Mouse (Mus musculus) layer of hippocampus, adult 9-11 months (tissue): ENCODE measurements around the gene B3galt5.

ENCODE experiments used
- DNase-seq: peaks from one replicate; pipeline ENCODE4 v3.0.0; 2022

The B3galt5 gene

GRCm38 (mm10) chr16:96235366-96235970 is at the start of gene B3galt5:
B3galt5 (plus strand) TSS chr16:96235801.
- DNase-seq, result no peak

DNA sequence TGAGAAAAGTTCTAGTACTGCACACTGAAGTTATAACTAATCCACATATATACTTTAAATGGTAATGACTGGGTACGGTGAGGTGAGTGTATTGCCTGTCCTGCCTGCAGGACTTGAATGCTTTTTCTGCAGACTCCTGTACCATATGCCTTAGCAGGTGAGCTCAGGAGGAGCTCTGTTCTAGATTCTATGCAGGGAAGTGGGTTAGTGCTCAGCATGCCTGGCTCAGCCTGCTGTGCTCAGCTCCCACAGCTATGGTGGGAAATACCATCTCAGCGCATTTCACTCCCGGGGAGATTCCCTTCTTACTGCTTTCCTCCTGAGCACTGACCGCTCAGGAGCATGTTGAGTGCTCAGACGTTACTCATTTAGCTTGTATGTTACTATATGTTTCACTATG is 48.0 kb upstream of the B3galt5 start:
- no peak for DNase-seq

- peak; percentile 99 for DNase-seq
Measured at GRCm38 (mm10) chr16:96191531-96192506, 43.8 kb upstream of the B3galt5 start, which contains the start of gene Lca5l. Lca5l (minus strand) TSS chr16:96192271.

- DNase-seq, result no peak
Measured at GRCm38 (mm10) chr16:96199913-96200701, 35.5 kb upstream of the B3galt5 start, which contains the start of gene Sh3bgr. Sh3bgr (plus strand) TSS chr16:96200450.

DNA sequence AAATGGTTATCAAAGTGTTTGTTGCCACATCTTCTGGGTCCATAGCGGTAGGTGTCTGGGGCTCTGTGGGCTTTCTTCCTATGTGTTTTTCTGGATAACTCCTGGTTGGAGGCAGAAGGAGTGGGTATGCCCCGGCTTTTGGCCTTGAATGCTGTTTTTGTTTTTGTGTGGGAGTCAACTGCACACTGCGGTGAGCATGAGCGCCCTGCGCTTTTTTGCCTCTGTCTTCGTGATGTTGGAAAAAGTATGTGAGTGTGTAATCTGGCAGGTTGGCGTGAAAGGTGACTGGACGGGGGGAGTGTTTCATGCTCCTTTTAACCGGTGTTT is 34.9 kb upstream of the B3galt5 start:
- no peak for DNase-seq

DNA sequence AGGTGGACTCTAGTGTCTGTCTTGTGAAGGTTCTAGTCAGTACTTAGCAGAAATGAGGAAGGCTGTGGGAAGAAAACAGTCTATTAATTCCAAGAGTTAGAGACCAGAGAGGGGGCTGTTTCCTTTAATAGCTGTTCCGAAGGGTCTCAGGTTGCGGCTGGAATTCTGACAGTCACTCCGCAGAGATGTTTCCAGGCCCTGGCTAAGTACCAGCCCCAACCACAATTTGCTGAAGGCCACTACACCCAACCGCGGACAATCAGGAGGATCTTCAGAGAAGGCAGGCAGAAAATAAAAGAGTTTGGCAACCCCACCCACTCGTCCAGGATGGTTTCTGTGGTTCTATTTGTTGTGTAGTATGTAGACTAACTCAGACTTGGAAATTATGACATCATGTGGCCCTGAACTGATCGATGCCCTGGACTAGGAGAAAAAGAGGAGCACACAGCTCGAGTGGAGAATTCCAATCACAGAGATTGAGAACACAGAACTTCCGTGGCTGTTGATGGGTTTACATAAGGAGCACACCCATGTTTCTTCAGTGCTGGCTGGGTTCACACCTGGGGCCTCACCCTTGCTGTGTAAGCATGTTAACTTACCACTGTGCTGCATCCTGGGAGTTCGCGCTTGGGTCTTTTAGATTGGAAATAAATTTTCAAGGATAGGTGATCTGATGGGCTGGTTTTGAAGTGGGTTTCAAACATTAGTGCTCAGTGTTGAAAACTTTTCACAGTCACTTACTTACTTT is 33.9 kb upstream of the B3galt5 start:
- no peak for DNase-seq

GRCm38 (mm10) chr16:96209789-96210188 is 25.8 kb upstream of the B3galt5 start:
- peak; percentile 50 for DNase-seq

DNA sequence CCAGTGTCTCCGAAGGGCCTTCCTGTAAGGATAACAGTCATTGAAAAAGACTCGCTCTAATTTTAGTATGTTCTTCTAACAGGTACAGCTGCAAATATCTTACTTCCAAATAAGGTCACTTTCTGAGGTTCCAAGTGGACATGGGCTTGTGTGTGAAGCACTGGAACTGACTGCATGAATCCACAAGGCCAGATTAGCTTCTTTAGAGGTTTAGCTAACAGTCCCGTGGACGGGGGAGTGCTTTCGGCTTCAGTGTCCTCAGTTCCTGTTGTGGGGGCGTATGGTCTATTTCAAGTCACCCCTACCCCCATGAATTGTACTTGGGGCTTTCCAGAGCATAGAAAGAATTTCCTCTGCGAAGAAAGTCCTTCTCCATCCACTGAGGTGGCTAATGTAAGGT is 24.7 kb upstream of the B3galt5 start:
- no peak for DNase-seq

DNA sequence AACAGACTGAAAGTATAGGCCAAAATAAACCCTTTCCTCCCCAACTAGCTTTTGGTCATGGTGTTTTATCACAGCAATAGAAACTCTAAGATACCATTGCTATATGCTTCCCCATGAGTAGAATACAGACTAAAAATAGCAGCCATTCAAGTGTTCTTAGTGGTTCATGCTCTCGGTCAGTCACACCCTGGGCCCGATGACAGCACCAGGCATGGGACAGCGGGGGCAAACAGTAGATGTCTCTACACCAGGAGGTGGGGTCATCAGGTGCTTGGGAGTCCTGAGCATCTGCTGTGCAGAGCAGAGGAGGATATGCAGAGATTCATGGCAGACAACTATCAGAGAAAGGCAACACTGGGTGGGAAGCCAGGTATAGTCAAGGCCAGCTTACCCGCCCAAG is 22.6 kb upstream of the B3galt5 start:
- no peak for DNase-seq

DNA sequence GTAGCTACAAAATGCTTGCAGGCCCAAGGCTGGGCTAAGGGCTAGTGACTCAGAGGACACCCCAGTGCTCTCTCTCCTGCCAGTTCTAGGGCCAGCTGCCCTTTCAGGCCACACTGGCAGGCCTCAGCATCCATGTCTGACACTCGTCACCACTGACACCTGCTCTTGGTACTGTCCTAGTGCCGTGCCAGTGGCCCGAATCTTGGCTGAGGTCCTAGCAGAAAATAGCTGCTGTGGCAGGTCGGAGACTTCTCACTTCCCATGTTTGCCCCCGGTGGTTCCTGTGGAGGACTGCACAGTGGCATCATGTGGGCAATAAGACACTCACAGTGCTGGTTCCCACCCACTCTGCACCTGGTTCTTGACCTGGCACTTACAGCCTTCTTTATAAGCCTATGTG is 14.1 kb upstream of the B3galt5 start:
- no peak for DNase-seq

GRCm38 (mm10) chr16:96221959-96222358 is 13.6 kb upstream of the B3galt5 start:
- DNase-seq, result no peak

GRCm38 (mm10) chr16:96222452-96222851 is 13.1 kb upstream of the B3galt5 start:
- DNase-seq, result no peak

GRCm38 (mm10) chr16:96228438-96228837 is 7.2 kb upstream of the B3galt5 start:
- DNase-seq, result no peak

- DNase-seq, result peak; percentile 51
Measured at GRCm38 (mm10) chr16:96229044-96229555, 6.5 kb upstream of the B3galt5 start.

DNA sequence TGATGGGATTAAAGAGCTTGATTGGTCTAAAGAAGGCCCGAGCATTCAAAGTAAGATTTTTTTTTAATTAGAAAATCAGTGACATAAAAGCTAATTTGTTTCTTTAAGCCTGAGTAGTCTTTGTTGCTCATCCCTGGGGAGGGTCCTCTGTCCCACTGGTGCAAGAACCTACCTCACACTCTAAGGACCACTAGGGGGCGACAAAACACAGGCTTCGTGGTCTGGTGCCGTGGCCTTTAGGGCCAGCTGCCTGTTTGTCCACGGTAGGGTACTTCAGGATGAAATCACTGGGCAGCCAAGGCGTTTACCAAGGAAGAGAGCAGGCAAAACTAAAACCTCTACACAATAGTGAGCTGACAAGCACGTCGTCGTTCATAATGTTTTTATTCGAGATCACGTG is 5.2 kb upstream of the B3galt5 start:
- peak; percentile 73 for DNase-seq

GRCm38 (mm10) chr16:96231251-96231650 is 4.3 kb upstream of the B3galt5 start:
- no peak for DNase-seq

DNA sequence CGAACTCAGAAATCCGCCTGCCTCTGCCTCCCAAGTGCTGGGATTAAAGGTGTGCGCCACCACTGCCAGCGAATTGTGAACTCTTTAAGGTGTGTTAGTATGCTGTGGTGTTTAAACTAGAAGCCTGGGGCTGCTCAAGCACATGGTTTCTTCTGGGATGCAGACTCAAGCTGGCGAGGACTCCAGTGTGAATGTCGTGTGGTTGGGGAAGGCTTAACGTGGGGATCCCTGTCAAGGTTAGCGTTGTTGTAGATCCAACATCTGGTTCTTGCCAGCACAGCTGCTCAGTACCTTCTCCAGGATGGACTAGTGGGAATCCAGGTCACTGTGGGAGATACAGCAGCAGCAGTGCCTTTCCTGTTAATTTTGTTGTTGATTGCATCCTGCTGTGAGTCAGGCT is 3.6 kb upstream of the B3galt5 start:
- DNase-seq, result no peak

DNA sequence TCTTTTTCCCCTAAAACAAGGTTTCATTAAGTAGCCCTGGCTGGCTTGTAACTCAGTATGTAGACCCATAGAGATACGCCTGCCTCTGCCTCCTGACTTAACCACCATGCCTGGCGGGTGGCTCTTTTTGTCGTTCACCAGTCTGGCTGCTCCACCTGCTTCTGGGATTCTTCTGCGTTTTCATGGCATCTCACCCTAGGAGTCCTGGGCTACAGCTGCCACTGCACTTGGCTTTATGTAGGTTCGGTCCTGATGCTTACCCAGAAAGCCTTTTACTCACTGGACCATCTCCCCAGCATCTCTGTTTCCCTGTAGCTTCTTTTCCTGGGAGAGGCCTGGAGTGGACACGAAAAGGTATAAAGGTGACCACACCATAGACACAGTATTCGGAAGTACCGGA is 1.6 kb upstream of the B3galt5 start:
- no peak for DNase-seq

GRCm38 (mm10) chr16:96244496-96244895 is 8.9 kb downstream of the B3galt5 start:
- no peak for DNase-seq

- DNase-seq, result peak; percentile 90
Measured at GRCm38 (mm10) chr16:96249635-96250034, 14.0 kb downstream of the B3galt5 start.

- no peak for DNase-seq
Measured at GRCm38 (mm10) chr16:96252146-96252545, 16.5 kb downstream of the B3galt5 start.

- no peak for DNase-seq
Measured at GRCm38 (mm10) chr16:96258429-96258828, 22.8 kb downstream of the B3galt5 start.
